Mouse (Mus musculus) small intestine, adult 2 months (tissue): ENCODE measurements around the gene Rp9.

Experiments used
- CTCF ChIP-seq: fragments of 200-500 bp; IDR thresholded peaks from 2 replicates; pipeline ENCODE4 v1.5.1; 2012; ENCODE audit warnings: low read depth, mild to moderate bottlenecking, control low read depth, inconsistent platforms, low read length, moderate library complexity, mixed read lengths; ENCODE audit not compliant: insufficient replicate concordance, insufficient read length; ENCODE audit errors: extremely low read depth
- POLR2A ChIP-seq: fragments of 200-500 bp; IDR thresholded peaks from 2 replicates; pipeline ENCODE4 v1.6.1; 2012; ENCODE audit warnings: low read depth, mild to moderate bottlenecking, control low read depth, inconsistent platforms, low read length, moderate library complexity

DNA sequence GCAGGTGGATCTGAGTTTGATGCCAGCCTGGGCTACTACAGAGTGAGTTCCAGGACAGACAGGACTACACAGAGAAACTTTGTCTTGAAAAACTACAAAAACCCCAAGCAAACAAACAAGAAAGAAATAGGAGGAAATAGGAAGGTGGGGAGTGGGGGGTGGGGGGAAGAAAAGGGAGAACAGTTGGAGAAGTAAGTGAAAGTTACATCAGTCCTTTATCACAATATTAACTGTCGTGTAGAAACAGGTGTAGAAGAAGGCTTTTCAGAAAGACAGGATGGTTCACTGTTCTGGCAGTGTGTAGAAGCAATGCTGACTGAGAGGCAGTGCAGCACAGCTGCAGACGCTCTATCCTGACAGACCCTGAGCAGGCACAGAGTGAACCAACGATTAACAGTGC lies 66.6 kb downstream of the Rp9 start:
- TF ChIP-seq CTCF (no peak), POLR2A (no peak)
